Mouse (Mus musculus) cerebellum, adult (tissue): ENCODE measurements around the gene Nod1.

Source experiments
- ATAC-seq: cut with Nextera tagmentation; 2 replicates; pipeline ENCODE4 v1.9.2; 2017; ENCODE audit warnings: mild to moderate bottlenecking, moderate library complexity, mixed read lengths; ENCODE audit not compliant: insufficient number of reproducible peaks, low FRiP score, low TSS enrichment

The Nod1 gene

GRCm38 (mm10) chr6:54900256-54900655, 72.2 kb downstream of the Nod1 start:
- no peak for ATAC-seq

DNA sequence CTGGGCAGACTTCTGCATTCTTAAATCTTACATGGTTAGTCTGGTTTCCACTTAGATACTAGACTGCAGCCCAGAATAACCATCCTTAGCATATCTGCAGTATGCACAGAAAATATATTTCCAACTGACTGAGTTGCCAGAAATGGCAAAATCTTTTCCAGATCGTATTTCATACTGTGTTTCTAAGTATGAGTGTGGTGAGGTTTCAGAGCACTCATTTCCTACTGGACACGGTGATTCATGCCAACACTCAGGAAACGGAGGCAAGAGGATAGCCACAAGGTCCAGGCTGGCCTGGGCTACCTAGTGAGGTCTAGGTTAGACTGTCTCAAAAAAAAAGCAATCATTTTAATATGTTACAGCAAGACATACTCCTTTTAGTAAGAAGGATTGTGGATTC, 81.0 kb downstream of the Nod1 start:
- ATAC-seq: no peak

GRCm38 (mm10) chr6:54890221-54890620, 82.2 kb downstream of the Nod1 start:
- no peak for ATAC-seq

DNA sequence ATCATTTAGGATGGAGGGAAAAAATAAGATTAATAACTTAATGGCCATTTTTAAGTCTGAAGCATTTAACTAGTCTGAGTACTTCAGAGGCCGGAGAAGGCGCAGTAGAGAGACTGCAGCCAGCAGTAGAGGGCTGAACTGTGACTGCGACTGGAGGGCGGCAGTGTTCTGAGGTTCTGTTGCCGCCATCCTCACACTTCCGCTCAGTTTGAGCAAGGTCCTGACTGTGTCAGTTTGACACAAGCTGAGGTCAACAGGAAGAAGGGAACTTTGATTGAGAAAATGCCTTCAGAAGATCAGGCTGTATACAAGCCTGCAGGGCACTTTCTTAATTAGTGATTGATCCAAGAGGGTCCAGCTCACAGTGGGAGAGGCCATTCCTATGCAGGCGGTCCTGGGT, 86.2 kb downstream of the Nod1 start:
- ATAC-seq: no peak

GRCm38 (mm10) chr6:54883424-54883823, 89.0 kb downstream of the Nod1 start:
- ATAC-seq: no peak

GRCm38 (mm10) chr6:54880086-54880485, 92.3 kb downstream of the Nod1 start:
- no peak for ATAC-seq

DNA sequence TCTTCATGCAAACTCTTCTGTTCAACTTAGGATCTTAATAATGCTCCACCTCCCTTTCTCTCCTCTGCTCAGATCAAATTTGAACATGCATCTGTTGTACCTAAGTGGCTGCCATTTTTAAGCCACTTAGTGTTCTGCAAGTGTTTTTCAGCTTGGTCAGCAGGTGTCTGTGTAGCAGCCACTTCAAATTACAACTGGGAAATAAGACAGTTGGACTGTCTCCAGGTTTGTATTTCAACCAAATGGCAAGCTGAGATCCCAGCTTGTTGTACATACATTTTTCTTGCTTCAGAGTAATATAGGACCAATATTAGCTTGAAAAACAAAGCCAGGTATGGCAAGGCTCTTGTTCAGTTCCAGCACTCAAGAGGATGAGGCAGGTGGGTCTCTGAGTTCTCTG, 93.9 kb downstream of the Nod1 start:
- ATAC-seq: no peak

DNA sequence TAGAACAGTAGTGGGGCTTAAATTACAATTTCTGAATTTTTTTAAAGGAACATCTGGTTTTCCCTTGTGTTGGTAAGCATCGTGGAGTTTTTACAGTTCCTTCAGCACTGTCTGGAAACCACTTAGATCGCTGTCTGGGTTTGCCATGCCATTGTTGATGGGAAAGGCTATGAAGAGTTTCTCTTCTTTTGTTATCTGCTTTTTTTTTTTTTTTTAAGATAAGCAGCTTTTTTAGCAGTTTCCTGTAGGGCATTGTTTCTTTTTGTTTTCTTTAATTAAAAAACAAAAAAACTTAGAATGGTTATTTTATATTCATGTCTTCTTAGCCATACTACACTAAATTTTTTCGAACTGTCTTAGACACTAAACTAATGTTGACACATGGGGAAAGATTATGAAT, 94.8 kb downstream of the Nod1 start:
- no peak for ATAC-seq

GRCm38 (mm10) chr6:54876782-54877181, 95.6 kb downstream of the Nod1 start:
- ATAC-seq: no peak
